Mouse (Mus musculus): ENCODE data around the gene Fam20a. TPM values are rescaled to one million over a fixed set of nuclear protein-coding genes. Genes with fewer than 3 reads are reported as not detected.

Gene Fam20a
- polyA plus RNA-seq, 1 experiment from 2014 or later: 1.8 TPM

- no peaks in the 10 kb centered on the region for H3K27me3 ChIP-seq (replicated peaks)
- no peak overlapping the region for H3K27ac ChIP-seq
- no peak for ATAC-seq (ENCODE audit: low FRiP score, low read depth)
- no peaks in the 10 kb centered on the region for H3K4me1 ChIP-seq
- H3K36me3 ChIP-seq: no peaks in the 10 kb centered on the region
- H3K9ac ChIP-seq: no peak overlapping the region
- no peaks in the 10 kb centered on the region for H3K9me3 ChIP-seq
- H3K4me3 ChIP-seq: no peak overlapping the region
- 82% methylated on average over 8 of the region's 8 CpGs for WGBS
- no peak overlapping the region for H3K4me2 ChIP-seq (replicated peaks)
Measured at GRCm38 (mm10) chr11:109732726-109733438, 10.8 kb upstream of the Fam20a start.

GRCm38 (mm10) chr11:109728371-109728770 lies 6.3 kb upstream of the Fam20a start:
- no peak overlapping the region for H3K9ac ChIP-seq
- ATAC-seq (ENCODE audit: low FRiP score, low read depth): no peak
- no peaks in the 10 kb centered on the region for H3K9me3 ChIP-seq
- 59% methylated on average over 3 of the region's 3 CpGs for WGBS
- no peak overlapping the region for H3K4me2 ChIP-seq (replicated peaks)
- no peaks in the 10 kb centered on the region; the same call in 1 of the 2 replicates for H3K27me3 ChIP-seq (replicated peaks)
- no peak overlapping the region for H3K27ac ChIP-seq
- no peak overlapping the region for H3K4me3 ChIP-seq
- H3K4me1 ChIP-seq: no peaks in the 10 kb centered on the region
- H3K36me3 ChIP-seq: no peaks in the 10 kb centered on the region

- H3K4me2 ChIP-seq (replicated peaks): no peak overlapping the region
- no peak overlapping the region for H3K4me3 ChIP-seq
- H3K27me3 ChIP-seq (replicated peaks): peaks cover 20% of the 10 kb centered on the region
- peaks cover 15% of the 10 kb centered on the region for H3K4me1 ChIP-seq
- ATAC-seq (ENCODE audit: low FRiP score, low read depth): no peak
- no peaks in the 10 kb centered on the region for H3K36me3 ChIP-seq
- no peaks in the 10 kb centered on the region for H3K9me3 ChIP-seq
- WGBS: 57% methylated on average over 4 of the region's 4 CpGs
- H3K9ac ChIP-seq: no peak overlapping the region
- no peak overlapping the region for H3K27ac ChIP-seq
Measured at GRCm38 (mm10) chr11:109722711-109723110, 632 bp upstream of the Fam20a start.

- WGBS: under 1% methylated on average over 40 of the region's 40 CpGs
- H3K4me3 ChIP-seq: peak overlapping the region; percentile 37
- H3K27me3 ChIP-seq (replicated peaks): peaks cover 20% of the 10 kb centered on the region
- ATAC-seq (ENCODE audit: low FRiP score, low read depth): peak; percentile 48; the same call in 1 of the 2 replicates
- peak overlapping the region; percentile 41 for H3K9ac ChIP-seq
- no peaks in the 10 kb centered on the region for H3K36me3 ChIP-seq
- H3K27ac ChIP-seq: no peak overlapping the region
- no peaks in the 10 kb centered on the region for H3K9me3 ChIP-seq
- H3K4me1 ChIP-seq: peaks cover 15% of the 10 kb centered on the region
- H3K4me2 ChIP-seq (replicated peaks): peak overlapping the region; percentile 97
Measured at GRCm38 (mm10) chr11:109721320-109721780, 729 bp downstream of the Fam20a start.

GRCm38 (mm10) chr11:109720809-109721319 lies 1.2 kb downstream of the Fam20a start:
- Histone ChIP-seq H3K4me1 (peaks cover 15% of the 10 kb centered on the region), H3K9me3 (no peaks in the 10 kb centered on the region), H3K9ac (0 out of 2 replicates have a peak overlapping the region, but pooled peaks have one; percentile 41), H3K36me3 (no peaks in the 10 kb centered on the region), H3K4me3 (peak overlapping the region; percentile 37), H3K27me3 (replicated peaks) (peaks cover 20% of the 10 kb centered on the region), H3K4me2 (replicated peaks) (peak overlapping the region; percentile 97), H3K27ac (no peak overlapping the region)
- 10% methylated on average over 12 of the region's 12 CpGs for WGBS
- peak; percentile 57; the same call in 1 of the 2 replicates for ATAC-seq (ENCODE audit: low FRiP score, low read depth)

GRCm38 (mm10) chr11:109719399-109719798 lies 2.7 kb downstream of the Fam20a start:
- no peaks in the 10 kb centered on the region for H3K9me3 ChIP-seq
- H3K36me3 ChIP-seq: no peaks in the 10 kb centered on the region
- ATAC-seq (ENCODE audit: low FRiP score, low read depth): no peak
- peaks cover 20% of the 10 kb centered on the region for H3K27me3 ChIP-seq (replicated peaks)
- H3K27ac ChIP-seq: no peak overlapping the region
- H3K4me2 ChIP-seq (replicated peaks): no peak overlapping the region
- peaks cover 15% of the 10 kb centered on the region for H3K4me1 ChIP-seq
- 87% methylated on average over 3 of the region's 3 CpGs for WGBS
- H3K4me3 ChIP-seq: no peak overlapping the region
- H3K9ac ChIP-seq: no peak overlapping the region

GRCm38 (mm10) chr11:109717966-109718895 lies 3.8 kb downstream of the Fam20a start:
- Histone ChIP-seq H3K4me2 (replicated peaks) (no peak overlapping the region), H3K9ac (no peak overlapping the region), H3K36me3 (no peaks in the 10 kb centered on the region), H3K27me3 (replicated peaks) (peaks cover 20% of the 10 kb centered on the region), H3K4me3 (no peak overlapping the region), H3K4me1 (peaks cover 15% of the 10 kb centered on the region), H3K27ac (no peak overlapping the region), H3K9me3 (no peaks in the 10 kb centered on the region)
- 90% methylated on average over 15 of the region's 15 CpGs for whole genome bisulfite sequencing
- ATAC-seq (ENCODE audit: low FRiP score, low read depth): no peak

GRCm38 (mm10) chr11:109717448-109717847 lies 4.6 kb downstream of the Fam20a start:
- 85% methylated on average over 5 of the region's 5 CpGs for WGBS
- Histone ChIP-seq H3K4me2 (replicated peaks) (no peak overlapping the region), H3K9me3 (no peaks in the 10 kb centered on the region), H3K4me3 (no peak overlapping the region), H3K27me3 (replicated peaks) (peaks cover 14% of the 10 kb centered on the region), H3K36me3 (no peaks in the 10 kb centered on the region), H3K9ac (no peak overlapping the region), H3K4me1 (peaks cover 15% of the 10 kb centered on the region), H3K27ac (no peak overlapping the region)
- no peak for ATAC-seq (ENCODE audit: low FRiP score, low read depth)

GRCm38 (mm10) chr11:109716981-109717380 lies 5.1 kb downstream of the Fam20a start:
- Histone ChIP-seq H3K4me1 (peaks cover 12% of the 10 kb centered on the region), H3K4me2 (replicated peaks) (no peak overlapping the region), H3K36me3 (no peaks in the 10 kb centered on the region), H3K4me3 (no peak overlapping the region), H3K27me3 (replicated peaks) (peaks cover 14% of the 10 kb centered on the region), H3K27ac (no peak overlapping the region), H3K9ac (no peak overlapping the region), H3K9me3 (no peaks in the 10 kb centered on the region)
- no peak for ATAC-seq (ENCODE audit: low FRiP score, low read depth)
- 73% methylated on average over 7 of the region's 7 CpGs for WGBS

- no peak overlapping the region for H3K9ac ChIP-seq
- H3K27ac ChIP-seq: no peak overlapping the region
- H3K4me2 ChIP-seq (replicated peaks): no peak overlapping the region
- no peaks in the 10 kb centered on the region for H3K9me3 ChIP-seq
- H3K27me3 ChIP-seq (replicated peaks): no peaks in the 10 kb centered on the region
- 86% methylated on average over 12 of the region's 12 CpGs for WGBS
- no peak for ATAC-seq (ENCODE audit: low FRiP score, low read depth)
- H3K4me1 ChIP-seq: no peaks in the 10 kb centered on the region
- no peak overlapping the region for H3K4me3 ChIP-seq
- H3K36me3 ChIP-seq: no peaks in the 10 kb centered on the region
Measured at GRCm38 (mm10) chr11:109715311-109715781, 6.7 kb downstream of the Fam20a start.

GRCm38 (mm10) chr11:109714341-109715247 lies 7.5 kb downstream of the Fam20a start:
- 83% methylated on average over 17 of the region's 17 CpGs for WGBS

More at GRCm38 (mm10) chr11:109714341-109715247, 7.5 kb downstream of the Fam20a start:
- no peak overlapping the region for H3K4me3 ChIP-seq
- H3K27me3 ChIP-seq (replicated peaks): no peaks in the 10 kb centered on the region
- H3K4me2 ChIP-seq (replicated peaks): no peak overlapping the region
- no peak overlapping the region for H3K9ac ChIP-seq
- no peak for ATAC-seq (ENCODE audit: low FRiP score, low read depth)
- H3K27ac ChIP-seq: no peak overlapping the region
- H3K4me1 ChIP-seq: no peaks in the 10 kb centered on the region
- no peaks in the 10 kb centered on the region for H3K9me3 ChIP-seq
- no peaks in the 10 kb centered on the region for H3K36me3 ChIP-seq

Measured in neural tube, embryonic 12.5 days (tissue).